Mouse (Mus musculus): ENCODE measurements around the gene Kank2. TPM values are rescaled to one million over a fixed set of nuclear protein-coding genes. Genes with fewer than 3 reads are reported as not detected.

Kank2 gene
- polyA plus RNA-seq, 2 experiments = 13.1 to 38.6 TPM

DNA sequence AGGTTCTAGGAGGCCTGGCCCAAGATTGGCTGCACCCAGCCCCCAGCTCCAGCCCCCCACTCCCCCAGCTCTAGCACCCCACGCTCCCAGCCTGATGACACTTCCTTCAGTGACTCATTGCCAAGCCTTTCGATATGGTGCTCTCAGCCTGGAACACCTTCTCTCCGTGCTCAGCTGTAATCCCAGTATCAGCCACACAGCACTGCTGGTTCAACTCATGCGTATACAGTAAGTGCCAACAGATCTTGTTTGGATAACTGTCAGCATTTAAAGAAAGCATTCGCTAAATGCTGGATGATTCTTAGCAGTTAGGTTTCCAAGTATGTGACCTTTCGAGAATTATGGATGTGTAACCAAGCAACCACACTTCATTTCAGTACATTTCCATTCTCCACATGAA lies 44.5 kb upstream of the Kank2 start:
- 85% methylated on average over 6 of the region's 6 CpGs for WGBS
- H3K27me3 ChIP-seq (ENCODE audit: control insufficient read depth, insufficient read depth, low read length) = no peaks in the 10 kb centered on the region
- H3K4me3 ChIP-seq (replicated peaks; ENCODE audit: low read length) = no peak overlapping the region
- no peak overlapping the region for H3K27ac ChIP-seq (replicated peaks; ENCODE audit: low read depth, low read length)
- no peak overlapping the region for H3K4me2 ChIP-seq (replicated peaks; ENCODE audit: low read depth, low read length, severe bottlenecking)
- H3K9ac ChIP-seq (ENCODE audit: low read depth, low read length, severe bottlenecking) = no peak overlapping the region
- TF ChIP-seq POLR2A (IDR thresholded peaks at IDR 0.05; ENCODE audit: borderline replicate concordance, extremely low read depth, insufficient read depth, insufficient read length) = no peak
- H3K36me3 ChIP-seq (ENCODE audit: control insufficient read depth, insufficient read depth, low read length) = peaks cover 57% of the 10 kb centered on the region
- no peak for DNase-seq (ENCODE audit: low spot score)
- peaks cover 23% of the 10 kb centered on the region for H3K4me1 ChIP-seq (ENCODE audit: control insufficient read depth, insufficient read depth, low read length)
- H3K9me3 ChIP-seq (ENCODE audit: control insufficient read depth, low read length) = no peaks in the 10 kb centered on the region
- no peak for ATAC-seq (ENCODE audit: low FRiP score, low read depth)

DNA sequence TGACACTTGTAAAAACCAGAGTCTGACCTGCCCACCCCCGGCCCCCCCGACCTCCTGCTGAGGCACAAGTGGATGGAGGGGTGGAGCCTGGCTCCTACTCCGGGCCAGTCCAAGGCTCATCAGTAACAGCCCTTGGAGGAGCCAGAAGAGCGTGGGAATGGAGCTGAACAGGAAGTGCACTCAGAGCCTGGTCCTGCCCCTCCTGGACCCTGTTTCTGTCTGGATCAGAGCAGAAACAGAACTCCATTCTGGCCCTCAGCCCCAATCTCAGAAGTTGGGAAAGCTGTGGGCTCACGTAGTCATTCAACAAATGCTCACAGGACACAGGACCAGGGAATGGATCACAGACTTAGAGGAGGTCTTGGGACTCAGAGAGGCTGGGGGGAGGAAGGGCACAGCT lies 43.8 kb upstream of the Kank2 start:
- Histone ChIP-seq H3K4me1 (ENCODE audit: control insufficient read depth, insufficient read depth, low read length) (peaks cover 16% of the 10 kb centered on the region), H3K9me3 (ENCODE audit: control insufficient read depth, low read length) (no peaks in the 10 kb centered on the region), H3K4me3 (replicated peaks; ENCODE audit: low read length) (no peak overlapping the region), H3K9ac (ENCODE audit: low read depth, low read length, severe bottlenecking) (no peak overlapping the region), H3K36me3 (ENCODE audit: control insufficient read depth, insufficient read depth, low read length) (peaks cover 64% of the 10 kb centered on the region), H3K27me3 (ENCODE audit: control insufficient read depth, insufficient read depth, low read length) (no peaks in the 10 kb centered on the region), H3K4me2 (replicated peaks; ENCODE audit: low read depth, low read length, severe bottlenecking) (no peak overlapping the region), H3K27ac (replicated peaks; ENCODE audit: low read depth, low read length) (no peak overlapping the region)
- TF ChIP-seq POLR2A (IDR thresholded peaks at IDR 0.05; ENCODE audit: borderline replicate concordance, extremely low read depth, insufficient read depth, insufficient read length) = no peak
- DNase-seq (ENCODE audit: low spot score) (no peak), ATAC-seq (ENCODE audit: low FRiP score, low read depth) (no peak)
- WGBS = 46% methylated on average over 5 of the region's 5 CpGs

DNA sequence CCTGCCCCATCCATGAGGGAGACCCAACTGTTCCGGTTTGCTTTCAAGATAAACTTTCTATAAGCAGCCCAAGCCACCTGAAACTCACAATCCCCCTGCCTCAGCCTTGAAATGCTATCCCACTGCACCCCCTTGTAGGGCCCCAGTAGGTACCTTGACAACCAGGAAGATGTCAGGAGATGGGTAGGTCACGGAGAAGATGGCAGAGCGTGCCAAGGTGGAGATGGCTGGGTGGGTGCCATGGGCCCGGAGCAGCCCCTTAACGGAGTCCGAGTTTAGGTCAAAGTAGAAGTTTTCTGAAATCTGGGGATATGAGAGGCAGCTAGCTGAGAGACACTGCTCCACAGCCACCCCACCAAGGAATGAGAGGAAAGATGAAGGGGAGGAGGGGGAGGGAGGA lies 42.8 kb upstream of the Kank2 start:
- no peaks in the 10 kb centered on the region for H3K27me3 ChIP-seq (ENCODE audit: control insufficient read depth, insufficient read depth, low read length)
- no peak for TF ChIP-seq POLR2A (IDR thresholded peaks at IDR 0.05; ENCODE audit: borderline replicate concordance, extremely low read depth, insufficient read depth, insufficient read length)
- WGBS = 94% methylated on average over 6 of the region's 6 CpGs
- H3K9me3 ChIP-seq (ENCODE audit: control insufficient read depth, low read length) = no peaks in the 10 kb centered on the region
- H3K4me2 ChIP-seq (replicated peaks; ENCODE audit: low read depth, low read length, severe bottlenecking) = no peak overlapping the region
- H3K4me3 ChIP-seq (replicated peaks; ENCODE audit: low read length) = no peak overlapping the region
- no peak for DNase-seq (ENCODE audit: low spot score)
- no peak overlapping the region for H3K27ac ChIP-seq (replicated peaks; ENCODE audit: low read depth, low read length)
- ATAC-seq (ENCODE audit: low FRiP score, low read depth) = no peak
- H3K4me1 ChIP-seq (ENCODE audit: control insufficient read depth, insufficient read depth, low read length) = peaks cover 5% of the 10 kb centered on the region; the same call in 1 of the 2 replicates
- H3K9ac ChIP-seq (ENCODE audit: low read depth, low read length, severe bottlenecking) = no peak overlapping the region
- peaks cover 74% of the 10 kb centered on the region for H3K36me3 ChIP-seq (ENCODE audit: control insufficient read depth, insufficient read depth, low read length)

DNA sequence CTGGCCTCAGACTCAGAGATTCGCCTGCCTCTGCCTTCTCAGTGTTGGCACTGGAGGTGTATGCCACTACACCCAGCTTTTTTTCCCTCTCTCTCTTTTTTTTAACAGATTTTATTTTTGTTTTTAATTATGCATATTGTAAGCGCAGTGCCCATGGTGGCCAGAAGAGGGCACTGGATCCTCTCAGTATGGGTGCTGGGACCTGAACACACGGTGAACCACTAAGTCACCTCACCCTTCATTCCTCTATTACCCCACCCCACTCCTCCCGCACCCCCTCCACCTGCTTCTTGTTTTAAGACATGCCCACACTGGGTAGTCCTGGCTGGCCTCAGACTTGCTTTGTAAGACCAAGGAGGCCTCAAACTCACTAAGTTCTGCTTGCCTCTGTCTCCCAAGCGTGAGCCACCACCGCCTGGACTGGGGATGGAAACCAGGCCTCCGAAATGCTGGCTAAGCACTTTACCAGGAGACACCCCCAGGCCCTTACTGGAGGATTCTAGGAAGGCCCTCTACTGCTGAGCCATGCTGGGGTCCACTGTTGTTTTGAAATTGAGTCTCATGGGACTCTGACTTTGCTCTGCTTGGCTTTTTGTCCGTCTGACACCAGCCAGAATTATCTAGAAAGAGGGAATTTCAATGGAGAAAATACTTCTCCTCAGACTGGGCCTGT lies 41.7 kb upstream of the Kank2 start:
- 55% methylated on average over 8 of the region's 8 CpGs for WGBS
- no peak overlapping the region for H3K9ac ChIP-seq (ENCODE audit: low read depth, low read length, severe bottlenecking)
- no peaks in the 10 kb centered on the region for H3K9me3 ChIP-seq (ENCODE audit: control insufficient read depth, low read length)
- H3K27ac ChIP-seq (replicated peaks; ENCODE audit: low read depth, low read length) = 0 out of 2 replicates have a peak overlapping the region, but pooled peaks have one; percentile 8
- ATAC-seq (ENCODE audit: low FRiP score, low read depth) (peak; percentile 21; the same call in 1 of the 2 replicates), DNase-seq (ENCODE audit: low spot score) (peak; percentile 29)
- no peaks in the 10 kb centered on the region for H3K4me1 ChIP-seq (ENCODE audit: control insufficient read depth, insufficient read depth, low read length)
- no peak overlapping the region for H3K4me3 ChIP-seq (replicated peaks; ENCODE audit: low read length)
- H3K27me3 ChIP-seq (ENCODE audit: control insufficient read depth, insufficient read depth, low read length) = no peaks in the 10 kb centered on the region
- TF ChIP-seq POLR2A (IDR thresholded peaks at IDR 0.05; ENCODE audit: borderline replicate concordance, extremely low read depth, insufficient read depth, insufficient read length) = no peak
- peaks cover 75% of the 10 kb centered on the region for H3K36me3 ChIP-seq (ENCODE audit: control insufficient read depth, insufficient read depth, low read length)
- H3K4me2 ChIP-seq (replicated peaks; ENCODE audit: low read depth, low read length, severe bottlenecking) = no peak overlapping the region

DNA sequence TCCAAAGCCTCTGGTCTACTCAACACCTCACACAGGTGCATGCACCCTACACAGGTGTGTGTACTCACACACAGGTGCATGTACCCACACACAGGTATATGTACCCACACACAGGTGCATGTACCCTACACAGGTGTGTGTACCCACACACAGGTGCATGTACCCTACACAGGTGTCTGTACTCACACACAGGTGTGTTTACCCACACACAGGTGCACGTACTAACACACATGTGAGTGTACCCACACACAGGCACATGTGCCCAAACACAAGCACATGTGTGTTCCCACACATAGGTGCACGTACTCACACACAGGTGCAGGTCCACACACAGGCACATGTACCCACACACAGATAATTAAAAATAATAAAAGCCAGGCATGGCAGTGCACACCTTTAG lies 39.1 kb upstream of the Kank2 start:
- 94% methylated on average over 2 of the region's 2 CpGs for WGBS
- H3K27ac ChIP-seq (replicated peaks; ENCODE audit: low read depth, low read length) = no peak overlapping the region

More for the DNA sequence above, 39.1 kb upstream of the Kank2 start:
- Histone ChIP-seq H3K4me3 (replicated peaks; ENCODE audit: low read length) (no peak overlapping the region), H3K27me3 (ENCODE audit: control insufficient read depth, insufficient read depth, low read length) (no peaks in the 10 kb centered on the region), H3K4me1 (ENCODE audit: control insufficient read depth, insufficient read depth, low read length) (no peaks in the 10 kb centered on the region), H3K9me3 (ENCODE audit: control insufficient read depth, low read length) (no peaks in the 10 kb centered on the region), H3K4me2 (replicated peaks; ENCODE audit: low read depth, low read length, severe bottlenecking) (no peak overlapping the region), H3K36me3 (ENCODE audit: control insufficient read depth, insufficient read depth, low read length) (peaks cover 73% of the 10 kb centered on the region), H3K9ac (ENCODE audit: low read depth, low read length, severe bottlenecking) (no peak overlapping the region)
- no peak for TF ChIP-seq POLR2A (IDR thresholded peaks at IDR 0.05; ENCODE audit: borderline replicate concordance, extremely low read depth, insufficient read depth, insufficient read length)
- ATAC-seq (ENCODE audit: low FRiP score, low read depth) = no peak
- DNase-seq (ENCODE audit: low spot score) = no peak
